Mouse (Mus musculus) retina, embryonic 14.5 days (tissue): Measurements from ENCODE around the gene Cacna1e.

Experiments used
- DNase-seq: peaks from one replicate; pipeline ENCODE4 v3.0.0-alpha.2; 2015; ENCODE audit warnings: low spot score

The Cacna1e gene

DNA sequence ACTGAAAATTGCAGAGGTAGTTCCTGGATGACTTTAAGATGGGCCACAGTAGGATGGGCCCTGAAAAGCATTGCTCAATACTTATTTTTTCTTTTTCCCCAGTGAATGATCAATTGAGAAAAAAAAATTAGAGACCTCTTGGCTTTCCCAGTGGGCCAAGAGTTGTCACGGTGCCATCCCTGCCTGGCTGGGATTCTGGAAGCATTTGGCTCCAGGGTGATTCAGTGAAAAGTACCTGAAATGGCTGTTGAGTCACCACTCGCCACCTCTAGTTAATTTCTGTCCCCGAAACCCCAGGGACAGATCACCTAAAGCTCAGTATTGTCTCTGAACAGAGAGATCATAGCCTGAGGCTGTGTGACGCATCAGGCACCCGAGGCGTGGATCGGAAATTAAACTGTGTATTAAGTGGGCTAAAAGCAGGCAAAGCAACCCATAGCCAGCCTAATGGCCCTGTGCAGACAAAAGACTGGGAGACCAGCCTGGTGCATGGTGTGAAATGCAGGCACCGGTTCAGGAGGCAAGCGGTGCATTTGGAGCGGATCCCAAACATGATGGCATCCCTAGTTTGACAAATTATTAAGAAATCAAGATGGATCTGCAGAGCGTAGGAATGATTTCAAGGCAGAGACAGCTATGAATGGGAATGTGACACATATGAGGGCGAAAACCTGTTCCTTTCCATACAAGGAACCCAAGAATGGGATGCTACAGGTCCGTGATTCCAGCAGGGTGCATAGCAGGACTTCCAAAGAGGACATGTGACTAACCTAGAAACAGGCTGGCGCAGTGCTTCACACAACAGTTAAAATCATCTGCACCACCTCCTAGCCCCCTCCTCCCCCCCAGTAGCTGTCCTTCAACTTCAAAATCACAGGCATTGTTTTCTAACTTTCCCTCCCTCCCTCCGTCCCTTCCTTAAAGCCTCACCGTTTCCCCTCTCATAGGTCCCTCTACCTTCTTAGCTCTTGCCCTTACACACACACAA is 261.3 kb downstream of the Cacna1e start:
- no peak for DNase-seq

DNA sequence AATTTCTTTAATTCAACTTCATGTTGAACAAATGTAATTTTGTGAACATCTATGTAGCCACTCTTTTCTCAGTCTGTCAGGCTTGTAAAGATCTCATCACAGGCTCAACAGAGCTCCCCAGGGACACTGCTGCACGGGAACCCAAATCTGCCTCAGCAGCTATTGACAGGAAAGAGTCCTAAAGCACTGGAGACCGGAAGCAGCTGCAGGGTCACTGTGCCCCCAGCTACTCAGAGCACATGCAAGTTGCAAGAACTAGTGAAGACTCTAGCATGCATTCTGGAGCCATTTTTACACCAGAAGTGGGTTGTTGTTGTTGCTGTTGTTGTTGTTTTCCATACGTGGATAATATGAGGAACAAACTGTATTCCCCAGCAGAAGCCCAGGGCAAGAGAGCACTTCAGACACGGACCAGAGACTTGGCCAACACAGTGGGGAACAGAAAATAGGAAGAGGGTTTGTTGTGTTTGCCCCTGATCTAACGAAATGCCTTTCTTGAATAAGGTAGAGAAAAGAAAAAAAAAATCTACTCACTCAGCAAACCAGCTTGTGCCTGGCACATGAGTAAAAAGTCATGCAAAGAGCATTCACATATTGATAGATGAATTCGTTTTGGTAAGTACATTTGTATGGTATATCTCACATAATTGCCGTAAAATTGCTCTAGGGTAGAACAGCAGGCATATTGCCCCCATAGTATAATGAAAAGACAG is 266.4 kb downstream of the Cacna1e start:
- peak; percentile 26 for DNase-seq

DNA sequence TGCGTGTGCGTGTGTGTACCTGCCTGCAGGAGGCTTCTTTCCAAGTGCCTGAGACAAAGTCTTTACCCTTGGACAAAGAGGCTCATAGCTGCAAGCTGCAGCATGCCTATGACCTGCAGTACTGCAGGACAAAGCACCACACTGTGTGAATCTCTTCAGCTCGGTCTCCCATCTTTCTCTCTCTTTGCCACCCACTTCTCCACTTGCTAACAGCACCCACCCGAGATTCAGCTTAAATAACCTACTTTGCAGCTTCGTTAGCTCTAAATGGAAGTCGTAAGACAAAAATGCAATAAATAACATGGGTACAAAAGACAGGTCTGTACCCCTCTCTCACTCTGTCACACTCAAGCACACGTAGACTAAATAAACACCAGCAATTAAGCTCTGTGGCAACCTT is 268.5 kb downstream of the Cacna1e start:
- DNase-seq = no peak

DNA sequence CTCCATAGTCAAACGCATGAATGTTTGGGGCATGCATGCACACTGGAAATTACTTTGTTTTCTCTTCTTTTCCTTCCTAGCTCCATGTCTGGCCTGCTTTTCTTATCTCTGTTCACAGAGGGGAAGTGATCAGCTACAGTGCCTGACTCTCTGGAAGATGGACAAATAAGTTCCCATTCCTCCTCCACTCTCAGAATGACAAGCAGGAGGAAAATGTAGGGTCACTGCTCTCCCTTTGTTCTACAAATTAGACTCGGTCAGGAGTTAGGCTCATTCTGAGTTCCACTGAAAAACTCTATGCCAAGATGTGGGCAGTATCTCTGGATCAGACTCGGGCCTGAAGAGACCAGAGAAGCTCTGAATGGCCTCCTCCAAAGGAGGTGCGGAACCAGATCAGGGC is 275.8 kb downstream of the Cacna1e start:
- no peak for DNase-seq

DNA sequence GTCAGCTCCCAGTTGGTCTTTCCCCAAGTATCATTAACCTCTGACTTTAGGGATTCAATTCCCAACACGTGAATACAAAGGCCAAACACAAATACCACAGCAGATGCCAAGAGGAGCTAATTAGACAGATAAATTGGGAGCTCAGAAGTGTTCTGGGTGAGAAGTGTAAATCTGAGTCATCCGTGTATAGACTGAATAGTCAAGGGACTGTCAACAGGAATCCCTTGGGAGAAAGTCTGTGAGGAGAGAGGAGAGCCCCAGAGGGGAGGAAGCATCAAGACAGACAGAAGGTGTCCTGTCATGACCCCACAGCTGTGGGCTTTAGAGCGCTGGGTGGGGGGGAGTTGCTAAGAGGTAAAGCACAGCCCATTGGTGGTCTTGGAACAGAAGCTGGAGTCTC is 276.9 kb downstream of the Cacna1e start:
- DNase-seq = no peak

DNA sequence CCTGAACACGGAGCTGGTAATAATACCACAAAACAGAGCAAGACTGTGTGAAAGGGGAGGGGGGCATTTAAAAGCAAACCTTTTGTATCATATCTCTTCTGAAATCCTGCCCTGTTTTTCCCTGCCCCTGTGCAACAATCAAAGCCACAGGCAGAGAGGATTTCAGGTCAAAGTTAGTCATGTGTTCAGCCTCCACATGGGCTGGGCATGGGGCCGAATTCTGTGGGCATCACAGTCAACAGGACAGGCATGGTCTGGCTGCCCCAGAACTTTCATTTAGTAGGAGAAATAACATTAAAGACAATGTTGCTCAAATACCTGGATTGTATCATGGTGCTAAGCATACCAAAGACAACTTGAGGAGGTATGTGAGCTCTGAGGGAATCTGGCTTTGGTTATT is 278.7 kb downstream of the Cacna1e start:
- DNase-seq = no peak

DNA sequence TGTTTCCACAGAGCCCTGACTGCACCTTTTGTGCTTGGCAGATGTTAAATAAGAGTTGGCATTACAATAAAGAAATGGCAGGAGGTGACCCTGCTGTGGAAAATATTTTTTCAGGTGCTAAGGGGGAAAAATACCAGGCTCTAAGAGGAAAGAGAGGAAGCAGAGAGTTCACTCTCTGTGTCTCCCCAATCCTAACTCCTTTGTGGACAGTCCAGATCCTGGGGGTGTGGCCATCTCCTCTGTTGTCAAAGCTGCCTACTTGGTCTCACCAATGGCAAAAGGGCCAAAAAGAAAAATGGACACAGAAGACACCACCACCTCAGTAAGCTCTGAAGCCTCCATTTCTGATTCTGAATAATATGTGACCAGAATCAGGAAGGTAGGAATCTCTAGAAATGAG is 280.5 kb downstream of the Cacna1e start:
- DNase-seq = no peak

DNA sequence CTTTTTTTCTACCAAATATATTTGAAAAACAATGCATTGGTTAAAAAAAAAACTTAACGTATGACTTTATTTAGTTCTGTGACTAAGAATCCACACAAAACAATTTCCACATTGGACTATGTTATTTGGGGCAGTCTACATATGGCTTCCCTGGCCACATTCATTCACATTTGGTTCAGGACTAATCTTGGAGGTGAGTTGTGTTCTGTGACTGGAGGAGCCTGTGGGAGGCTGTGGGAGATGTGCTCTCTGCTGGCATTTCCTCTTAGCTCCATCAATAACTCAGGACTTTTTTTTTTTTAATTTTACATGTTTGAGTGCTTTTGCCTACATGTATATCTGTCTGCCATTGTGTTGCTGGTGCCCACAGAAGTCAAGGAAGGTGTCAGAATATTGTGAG is 281.8 kb downstream of the Cacna1e start:
- DNase-seq = no peak

DNA sequence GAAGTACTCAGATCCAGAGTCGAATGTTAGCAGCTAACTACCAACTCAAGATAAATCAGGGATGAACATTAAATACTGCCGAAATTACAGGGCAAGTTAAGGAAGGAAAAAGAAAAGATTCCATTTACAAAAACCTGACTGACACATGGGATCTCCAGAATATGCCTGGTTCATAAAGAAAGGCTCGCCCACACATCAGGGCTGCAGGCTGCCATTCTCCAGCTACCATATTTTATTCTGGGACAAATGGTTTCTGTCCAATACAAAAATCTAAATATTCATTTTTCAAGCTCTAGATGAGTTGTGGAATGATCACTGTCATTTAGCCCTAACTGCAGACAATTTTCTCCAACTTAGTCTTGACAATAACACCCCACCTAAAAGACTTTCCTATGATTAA is 301.8 kb downstream of the Cacna1e start:
- no peak for DNase-seq

DNA sequence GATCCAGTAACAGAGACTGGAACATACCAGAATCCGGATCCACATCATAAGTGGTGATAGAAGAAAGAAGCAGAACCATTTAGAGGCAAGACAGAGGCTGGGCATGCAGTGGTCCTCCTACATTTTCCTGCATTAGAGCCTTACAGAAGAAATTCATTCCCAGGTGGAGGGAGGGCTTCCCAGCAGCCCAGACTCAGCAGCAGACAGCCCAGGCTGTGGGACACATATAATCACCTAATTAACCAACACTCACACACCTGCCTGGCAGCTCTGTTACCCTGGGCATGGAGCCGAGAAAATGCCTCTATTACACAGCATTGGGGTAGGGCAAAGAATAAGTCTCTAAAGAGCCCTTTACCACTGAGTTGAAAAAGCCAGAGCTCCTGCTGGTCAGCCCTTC is 304.4 kb downstream of the Cacna1e start:
- no peak for DNase-seq

DNA sequence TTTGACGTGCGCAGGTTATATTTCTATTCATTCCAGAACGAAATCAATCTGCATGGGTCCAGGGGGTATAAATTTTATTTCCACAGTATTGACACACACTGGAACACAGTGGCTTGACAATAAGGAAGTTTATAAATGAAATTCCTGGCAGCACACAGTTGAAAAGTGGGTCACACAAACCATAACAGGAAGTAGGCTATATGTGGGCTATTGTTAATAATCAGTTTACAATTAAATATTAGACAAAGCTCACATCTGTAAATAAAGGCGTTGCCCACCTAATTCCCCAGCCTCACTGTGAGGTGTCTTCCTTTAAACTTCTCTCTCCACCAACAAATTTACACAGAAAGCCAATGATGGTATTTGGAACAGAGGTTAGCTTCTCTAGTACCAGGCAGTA is 305.6 kb downstream of the Cacna1e start:
- no peak for DNase-seq

DNA sequence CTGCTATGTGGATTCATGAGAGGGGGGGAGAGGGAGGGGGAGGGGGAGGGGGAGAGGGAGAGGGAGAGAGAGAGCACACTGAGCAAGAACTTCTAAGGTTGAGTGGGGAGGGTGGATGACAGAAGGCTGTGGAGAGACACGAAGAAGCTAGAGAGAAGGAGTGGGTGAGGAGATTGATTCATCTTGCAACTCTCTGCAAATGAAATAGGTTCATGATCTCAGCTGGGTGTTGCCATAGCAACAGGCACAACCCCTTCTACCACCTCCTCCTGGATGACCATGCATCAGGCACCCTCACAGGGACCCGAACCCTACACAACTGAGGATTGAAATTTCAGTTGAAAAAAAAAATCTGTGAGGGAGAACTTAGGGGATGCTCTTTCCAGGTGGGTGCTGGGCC is 307.9 kb downstream of the Cacna1e start:
- no peak for DNase-seq

DNA sequence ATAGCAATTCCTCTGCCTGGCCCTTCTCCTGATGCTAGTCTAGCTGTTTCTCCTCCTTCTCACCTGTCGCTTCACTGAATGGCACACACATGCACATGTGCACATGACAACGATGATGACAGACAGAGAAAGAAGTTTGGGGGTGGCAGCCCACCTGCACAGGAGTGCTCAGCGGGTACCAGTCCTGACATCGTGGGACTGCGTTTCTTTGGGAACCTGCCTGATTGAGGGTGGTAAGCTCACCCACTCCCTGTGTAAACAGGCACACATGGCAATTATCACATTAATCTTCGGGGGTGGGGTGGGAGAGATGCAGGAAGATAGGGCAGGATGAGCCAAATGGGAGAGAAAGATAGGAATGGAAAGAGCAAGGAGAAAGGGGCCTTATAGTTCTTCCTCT is 318.3 kb downstream of the Cacna1e start:
- DNase-seq = no peak

DNA sequence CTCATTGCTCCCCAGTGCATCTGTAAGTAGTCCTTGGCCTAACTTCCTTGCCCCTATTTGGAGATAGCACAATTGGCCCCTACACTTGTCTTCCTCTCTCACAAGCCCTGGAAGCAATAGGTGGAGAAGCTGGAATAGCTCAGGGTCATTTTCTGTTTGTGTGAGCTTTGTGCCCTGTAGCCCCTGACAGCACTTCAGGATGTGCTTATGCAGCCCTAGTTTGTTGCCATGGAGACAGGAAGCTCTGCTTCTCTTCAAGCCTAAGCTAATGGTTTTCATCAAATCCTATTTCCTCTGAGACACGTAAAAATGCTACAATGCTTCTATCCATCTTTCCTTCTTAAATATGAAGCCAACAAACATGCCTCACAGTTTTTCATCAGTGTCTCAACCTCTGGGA is 328.5 kb downstream of the Cacna1e start:
- DNase-seq = no peak

DNA sequence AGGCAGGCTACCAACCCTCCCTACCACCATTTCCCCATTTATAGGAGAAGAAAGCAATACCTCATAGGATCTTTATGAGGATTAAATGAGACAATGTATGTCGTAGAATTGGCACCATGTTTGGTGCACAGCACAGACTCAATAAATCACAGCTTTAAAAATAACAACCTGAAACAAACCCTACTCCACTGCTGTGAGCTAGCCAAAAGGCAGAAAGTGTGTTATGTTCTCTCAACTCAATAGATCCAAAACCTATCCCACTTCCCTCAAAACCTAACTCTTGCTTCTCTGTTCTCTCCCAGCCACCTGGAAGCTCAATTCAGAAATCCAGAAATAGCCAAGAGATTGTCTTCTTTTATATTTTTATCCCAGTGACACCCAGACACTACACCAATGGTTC is 331.2 kb downstream of the Cacna1e start:
- DNase-seq = no peak

DNA sequence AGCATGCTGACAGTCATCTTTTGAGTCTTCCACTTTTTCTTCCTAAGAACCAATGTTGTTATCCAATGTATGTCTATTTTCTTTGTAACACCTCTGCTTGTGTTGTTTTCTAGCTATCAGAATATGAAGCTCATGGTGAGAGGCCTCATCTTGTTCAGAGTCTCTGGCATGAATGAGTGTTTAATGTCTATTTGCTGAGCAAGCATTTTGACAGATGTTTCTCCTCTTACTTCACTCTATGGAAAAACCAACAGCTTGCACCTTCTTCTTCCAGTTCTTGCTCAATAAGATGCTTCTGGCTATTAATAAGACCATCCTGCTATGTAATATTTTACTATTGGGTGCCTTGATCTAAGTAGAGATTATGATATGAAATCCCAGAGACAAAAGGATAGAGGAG is 346.9 kb downstream of the Cacna1e start:
- no peak for DNase-seq

DNA sequence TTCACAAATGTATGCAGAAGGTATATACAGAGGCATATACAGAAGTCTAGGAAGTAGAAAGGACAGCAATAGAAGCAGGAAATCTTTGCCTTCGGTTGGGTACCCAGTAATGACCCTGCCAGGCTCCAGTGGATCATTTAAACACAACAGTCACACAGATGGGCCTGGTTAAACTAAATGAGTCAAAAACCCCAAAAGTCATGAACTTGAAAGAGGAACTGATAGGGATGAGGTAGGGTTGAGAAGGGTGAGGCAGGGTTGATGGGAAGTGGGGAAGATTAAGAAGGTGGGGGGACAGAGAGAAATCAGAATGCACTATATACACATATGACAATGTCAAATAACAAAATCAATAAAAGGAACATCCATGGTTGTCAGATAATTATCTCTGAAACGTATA is 347.5 kb downstream of the Cacna1e start:
- DNase-seq = no peak

DNA sequence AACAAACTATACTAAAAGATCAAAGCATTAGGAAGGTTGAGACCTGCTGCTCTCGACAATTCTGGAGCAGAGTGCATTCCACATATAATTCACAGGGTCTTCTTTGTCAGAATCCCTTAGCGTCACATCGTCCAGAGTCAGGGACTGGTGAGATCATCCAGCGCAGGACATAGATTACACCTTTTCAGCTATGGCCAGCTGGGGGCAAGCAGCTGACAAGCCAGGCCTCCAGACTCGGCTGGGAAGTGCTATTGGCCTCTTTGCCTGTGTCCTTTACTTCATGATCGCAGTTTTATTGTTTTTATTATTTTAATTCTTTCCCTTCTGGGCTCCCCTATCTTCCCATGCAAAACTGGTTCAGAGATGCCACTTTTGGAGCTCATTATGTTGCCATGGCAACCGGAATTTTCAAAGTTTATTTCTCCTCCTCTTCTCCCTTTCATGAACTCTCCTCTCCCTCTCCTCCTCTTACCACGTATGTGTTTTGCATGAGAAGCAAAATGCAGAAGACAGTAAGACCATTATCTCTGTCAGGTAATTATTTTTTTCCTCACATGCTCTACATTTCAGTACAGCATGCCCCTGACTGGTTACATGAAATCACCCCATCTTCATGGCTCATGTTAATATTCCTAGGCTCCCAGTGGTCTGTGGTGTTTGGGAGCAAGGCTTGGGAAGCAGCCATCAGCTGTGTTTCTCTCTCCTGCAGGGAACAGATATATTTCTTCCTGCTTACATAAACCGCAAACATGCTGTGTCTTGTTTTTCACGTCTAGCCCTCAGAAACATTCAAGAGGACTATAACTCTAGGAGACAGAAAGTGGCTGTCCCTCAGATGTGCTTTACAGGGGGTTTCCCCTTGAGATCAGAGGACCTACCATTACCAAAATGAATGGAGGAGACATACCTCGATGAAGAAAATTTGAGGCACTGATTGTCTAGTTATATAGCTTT is 351.0 kb downstream of the Cacna1e start:
- peak; percentile 26 for DNase-seq

DNA sequence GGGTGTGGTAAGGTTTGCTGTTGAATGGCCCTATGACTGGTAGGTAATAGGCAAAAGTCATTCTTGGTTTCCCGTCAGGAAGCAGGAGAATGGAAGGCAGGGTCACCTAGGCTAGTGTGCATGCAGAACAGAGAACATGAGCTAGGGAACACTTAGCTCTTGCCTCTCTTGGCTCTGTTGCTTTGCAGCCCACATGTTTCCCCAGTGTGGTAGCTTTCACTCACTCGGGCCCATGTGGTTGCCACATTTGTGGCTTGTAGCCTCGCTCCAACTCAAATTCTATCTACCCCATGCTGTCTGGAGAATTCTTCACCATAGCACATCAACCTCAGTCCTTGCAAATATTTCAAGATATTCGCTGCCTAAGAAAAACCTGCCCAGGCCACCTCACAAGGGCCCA is 354.6 kb downstream of the Cacna1e start:
- DNase-seq = no peak

DNA sequence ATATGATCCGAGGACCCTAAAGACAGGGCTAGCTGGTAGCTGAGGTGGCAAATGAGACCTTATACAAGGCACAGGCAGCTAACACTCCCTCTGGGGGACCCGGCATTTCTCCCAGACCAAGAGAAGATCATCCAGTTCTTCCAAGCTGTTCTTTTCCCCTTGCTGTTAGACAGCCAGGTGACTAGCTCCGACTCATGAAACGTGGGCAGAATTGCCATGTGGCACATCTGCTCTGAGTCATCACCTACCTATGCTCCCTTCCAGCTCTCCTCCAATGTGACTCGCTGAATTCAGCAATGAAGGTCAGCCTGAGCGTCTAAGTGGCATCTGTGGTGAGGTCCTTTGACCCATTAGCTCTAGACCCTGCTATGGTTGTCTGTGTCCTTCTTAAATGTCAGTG is 355.5 kb downstream of the Cacna1e start:
- no peak for DNase-seq

DNA sequence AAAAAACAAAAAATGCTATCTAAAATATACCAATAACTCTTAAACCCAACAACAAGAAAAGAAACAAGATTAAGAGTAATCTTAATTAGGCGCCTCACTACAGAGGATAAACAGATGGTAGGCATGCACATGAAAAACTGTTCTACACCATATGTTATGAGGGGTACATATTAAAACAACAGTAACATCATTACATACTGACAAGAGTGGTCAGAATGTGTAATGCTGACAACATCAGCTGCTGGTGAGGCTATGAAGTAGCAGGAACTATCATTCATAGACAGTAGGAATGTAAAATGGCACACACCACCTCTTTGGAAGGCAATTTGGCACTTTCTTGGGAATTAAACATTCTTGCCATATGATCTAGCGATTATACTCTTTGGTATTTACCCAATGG is 363.6 kb downstream of the Cacna1e start:
- DNase-seq = no peak

DNA sequence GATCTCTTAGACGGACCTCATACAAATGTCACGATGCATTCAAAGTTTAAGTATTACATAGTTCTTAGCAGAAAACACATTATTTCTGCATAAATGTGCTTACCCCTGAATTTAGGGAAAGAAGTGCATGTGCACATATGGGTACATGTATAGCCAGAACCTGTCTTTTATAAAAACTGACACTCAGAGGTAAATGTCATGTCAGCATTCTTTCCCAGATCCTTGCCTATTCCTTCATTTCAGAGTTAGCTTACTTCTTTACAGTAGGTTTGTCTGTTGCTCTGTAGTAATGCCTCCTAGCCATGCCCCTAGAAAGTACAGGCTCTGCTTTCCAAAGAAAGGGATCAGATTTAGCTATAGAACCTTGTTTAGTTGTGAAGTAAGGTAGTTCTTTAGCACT is 369.0 kb downstream of the Cacna1e start:
- DNase-seq = no peak
